In the genomic region with DNA sequence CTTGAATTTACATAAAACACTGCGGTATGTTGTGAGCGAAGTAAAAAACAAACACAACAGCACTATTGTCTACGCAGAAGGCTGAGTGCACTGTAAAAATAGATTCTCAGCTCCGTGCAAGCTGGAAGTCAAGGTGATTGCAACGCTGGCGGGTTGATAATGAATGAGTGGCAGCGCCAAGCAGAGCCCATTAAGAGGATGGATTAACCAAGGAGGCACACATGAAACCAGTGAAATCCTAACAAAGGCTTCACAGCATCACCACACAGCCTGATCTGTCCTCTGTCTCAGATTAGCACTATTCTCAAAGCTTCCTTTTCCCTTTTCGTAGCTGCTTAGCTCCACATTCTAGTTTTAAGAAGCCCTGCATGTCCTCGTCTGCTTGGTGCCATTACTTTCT, we compare ENCODE assay signal across 12 mouse cellular contexts.
"Had no signal": no experiment of that assay in that cellular context is flagged by ENCODE, and none has a peak within 500 bp of the region (broad histone marks: within the 10 kb centered on the region; RNA-seq: fewer than 3 reads in every experiment).

No protein-coding gene starts in this region.

- H3K36me3 ChIP-seq: kidney, embryonic 15.5 days; limb, embryonic 13.5 days; neural tube, embryonic 13.5 days had no signal

- H3K9ac ChIP-seq: kidney, embryonic 15.5 days; limb, embryonic 13.5 days; liver, embryonic 14.5 days; neural tube, embryonic 13.5 days had no signal

- H3K9me3 ChIP-seq: kidney, embryonic 15.5 days; limb, embryonic 13.5 days; neural tube, embryonic 13.5 days had no signal

- DNase-seq: kidney, postnatal 14 days; left cerebral cortex, postnatal 4 days; lung, adult 18-20 months; retina, postnatal 1 day; right cerebral cortex, postnatal 4 days; spleen, adult 18-20 months; thymus, adult 18-20 months; thymus, postnatal 14 days had no signal

- H3K27ac ChIP-seq: kidney, embryonic 15.5 days; limb, embryonic 13.5 days; liver, embryonic 14.5 days; neural tube, embryonic 13.5 days had no signal

- H3K4me2 ChIP-seq: kidney, embryonic 15.5 days; limb, embryonic 13.5 days; neural tube, embryonic 13.5 days had no signal

- H3K27me3 ChIP-seq: kidney, embryonic 15.5 days; limb, embryonic 13.5 days; neural tube, embryonic 13.5 days had no signal

- H3K4me3 ChIP-seq: kidney, embryonic 15.5 days; limb, embryonic 13.5 days; neural tube, embryonic 13.5 days had no signal

- H3K4me1 ChIP-seq: kidney, embryonic 15.5 days; limb, embryonic 13.5 days; neural tube, embryonic 13.5 days had no signal
